20 mouse cellular contexts compared by ENCODE assay signal in genomic region chr9:42722501-42722900, GRCm38 (mm10).
A peak's percentile ranks its signal among the peaks of the same experiment; 100 is the strongest.
DNase-seq lines count a peak whose midpoint lies in the region; ATAC-seq lines count a peak whose summit lies in the region.
"Had no signal": no experiment of that assay in that cellular context is flagged by ENCODE, and none has a peak within 500 bp of the region (broad histone marks: within the 10 kb centered on the region; RNA-seq: fewer than 3 reads in every experiment).

No protein-coding gene starts in this region.

- no peaks in the 10 kb centered on the region for H3K36me3 ChIP-seq in hindbrain, embryonic 13.5 days
- no peaks in the 10 kb centered on the region for H3K36me3 ChIP-seq in hindbrain, embryonic 16.5 days (ENCODE audit: control insufficient read depth, insufficient read depth, low read length)
- no peaks in the 10 kb centered on the region for H3K36me3 ChIP-seq in embryonic facial prominence, embryonic 11.5 days (replicated peaks; ENCODE audit: control insufficient read depth, insufficient read depth, low read depth, low read length)
- no peaks in the 10 kb centered on the region for H3K36me3 ChIP-seq in intestine, embryonic 16.5 days (ENCODE audit: control insufficient read depth, insufficient read depth, low read length)
- H3K36me3 ChIP-seq: embryonic facial prominence, embryonic 15.5 days; forebrain, embryonic 10.5 days; lung, embryonic 15.5 days had no signal

- H3K4me2 ChIP-seq in hindbrain, embryonic 13.5 days, result no peak overlapping the region
- no peak overlapping the region for H3K4me2 ChIP-seq in hindbrain, embryonic 16.5 days (ENCODE audit: low read length)
- H3K4me2 ChIP-seq in embryonic facial prominence, embryonic 11.5 days (ENCODE audit: low read depth, low read length), result no peak overlapping the region
- no peak overlapping the region for H3K4me2 ChIP-seq in intestine, embryonic 16.5 days (ENCODE audit: low read depth, low read length)
- H3K4me2 ChIP-seq: embryonic facial prominence, embryonic 15.5 days; heart, embryonic 11.5 days; lung, embryonic 15.5 days; midbrain, embryonic 11.5 days had no signal

- no peak for ATAC-seq in hindbrain, embryonic 13.5 days (ENCODE audit: low FRiP score)
- ATAC-seq in hindbrain, embryonic 16.5 days, result no peak
- 0 out of 2 replicates have a peak, but pooled peaks have one; percentile 39 for ATAC-seq in embryonic facial prominence, embryonic 11.5 days (replicated peaks; ENCODE audit: insufficient number of reproducible peaks, low FRiP score, low TSS enrichment, low read depth)
- no peak for ATAC-seq in intestine, embryonic 16.5 days

- no peak overlapping the region for H3K4me3 ChIP-seq in hindbrain, embryonic 13.5 days
- no peak overlapping the region for H3K4me3 ChIP-seq in hindbrain, embryonic 16.5 days (ENCODE audit: low read length)
- H3K4me3 ChIP-seq in embryonic facial prominence, embryonic 11.5 days (ENCODE audit: low read depth, low read length), result no peak overlapping the region
- H3K4me3 ChIP-seq in intestine, embryonic 16.5 days (ENCODE audit: low read length), result no peak overlapping the region
- H3K4me3 ChIP-seq: embryonic facial prominence, embryonic 15.5 days; forebrain, embryonic 10.5 days; layer of hippocampus, adult 2 months; lung, embryonic 15.5 days had no signal

- DNase-seq in A20 (ENCODE audit: low read depth, low spot score), result peak; percentile 68
- DNase-seq in embryonic facial prominence, embryonic 11.5 days (ENCODE audit: low spot score), result peak; percentile 14
- DNase-seq in kidney, postnatal 10 days, result peak; percentile 47
- DNase-seq in urinary bladder, postnatal 10 days (ENCODE audit: low spot score), result no peak
- no peak for DNase-seq in layer of hippocampus, adult 11-12 months (ENCODE audit: low spot score)
- DNase-seq: adrenal gland, adult 2 months; cerebellum, adult 9-10 months; spleen, adult 18-20 months; thymus, postnatal 36 days had no signal

- H3K4me1 ChIP-seq in hindbrain, embryonic 13.5 days (replicated peaks), result peaks cover 29% of the 10 kb centered on the region
- peaks cover 6% of the 10 kb centered on the region; the same call in 1 of the 2 replicates for H3K4me1 ChIP-seq in hindbrain, embryonic 16.5 days (ENCODE audit: control insufficient read depth, insufficient read depth, low read depth, low read length)
- H3K4me1 ChIP-seq in embryonic facial prominence, embryonic 11.5 days (ENCODE audit: control insufficient read depth, insufficient read depth, low read length), result no peaks in the 10 kb centered on the region; the same call in 1 of the 2 replicates
- H3K4me1 ChIP-seq in intestine, embryonic 16.5 days (ENCODE audit: control insufficient read depth, insufficient read depth, low read length), result peaks cover 23% of the 10 kb centered on the region

- no peaks in the 10 kb centered on the region for H3K27me3 ChIP-seq in hindbrain, embryonic 13.5 days
- no peaks in the 10 kb centered on the region for H3K27me3 ChIP-seq in hindbrain, embryonic 16.5 days (replicated peaks; ENCODE audit: control insufficient read depth, insufficient read depth, low read length)
- no peaks in the 10 kb centered on the region for H3K27me3 ChIP-seq in embryonic facial prominence, embryonic 11.5 days (ENCODE audit: control insufficient read depth, insufficient read depth, low read length)
- H3K27me3 ChIP-seq in intestine, embryonic 16.5 days (replicated peaks; ENCODE audit: control insufficient read depth, insufficient read depth, low read length), result no peaks in the 10 kb centered on the region
- H3K27me3 ChIP-seq: embryonic facial prominence, embryonic 15.5 days; lung, embryonic 15.5 days had no signal

- H3K9ac ChIP-seq in hindbrain, embryonic 13.5 days, result no peak overlapping the region
- no peak overlapping the region for H3K9ac ChIP-seq in hindbrain, embryonic 16.5 days (ENCODE audit: low read depth, low read length)
- H3K9ac ChIP-seq in embryonic facial prominence, embryonic 11.5 days (replicated peaks; ENCODE audit: low read length), result no peak overlapping the region
- H3K9ac ChIP-seq in intestine, embryonic 16.5 days (ENCODE audit: low read depth, low read length), result no peak overlapping the region
- H3K9ac ChIP-seq: embryonic facial prominence, embryonic 15.5 days; liver, embryonic 14.5 days; lung, embryonic 15.5 days had no signal

- H3K27ac ChIP-seq in hindbrain, embryonic 13.5 days, result 0 out of 2 replicates have a peak overlapping the region, but pooled peaks have one; percentile 18
- H3K27ac ChIP-seq in hindbrain, embryonic 16.5 days (ENCODE audit: low read depth, low read length), result no peak overlapping the region
- H3K27ac ChIP-seq in embryonic facial prominence, embryonic 11.5 days (replicated peaks; ENCODE audit: low read depth, low read length), result no peak overlapping the region
- H3K27ac ChIP-seq in intestine, embryonic 16.5 days (ENCODE audit: low read length), result no peak overlapping the region
- H3K27ac ChIP-seq: embryonic facial prominence, embryonic 15.5 days; layer of hippocampus, adult 2 months; liver, embryonic 14.5 days; lung, embryonic 15.5 days; macrophage had no signal

- H3K9me3 ChIP-seq in hindbrain, embryonic 13.5 days, result no peaks in the 10 kb centered on the region
- no peaks in the 10 kb centered on the region for H3K9me3 ChIP-seq in hindbrain, embryonic 16.5 days (ENCODE audit: control insufficient read depth, low read length)
- no peaks in the 10 kb centered on the region for H3K9me3 ChIP-seq in embryonic facial prominence, embryonic 11.5 days (replicated peaks; ENCODE audit: control insufficient read depth, low read length)
- H3K9me3 ChIP-seq in intestine, embryonic 16.5 days (ENCODE audit: control insufficient read depth, low read length), result no peaks in the 10 kb centered on the region
- H3K9me3 ChIP-seq: embryonic facial prominence, embryonic 15.5 days; forebrain, embryonic 10.5 days; lung, embryonic 15.5 days had no signal

- WGBS in hindbrain, embryonic 13.5 days, result 22% methylated on average over 4 of the region's 4 CpGs
- WGBS in hindbrain, embryonic 16.5 days, result 24% methylated on average over 4 of the region's 4 CpGs
- 33% methylated on average over 4 of the region's 4 CpGs for WGBS in embryonic facial prominence, embryonic 11.5 days
- WGBS in intestine, embryonic 16.5 days, result 27% methylated on average over 4 of the region's 4 CpGs

Comparison
In these comparisons a context has a peak if more than half of its experiments do, and no peak if none do; other contexts are left out.
1. DNase-seq: peak in A20 (single experiment), embryonic facial prominence, embryonic 11.5 days (single experiment) and kidney, postnatal 10 days (single experiment); none in urinary bladder, postnatal 10 days (single experiment) and layer of hippocampus, adult 11-12 months (single experiment).